Mouse (Mus musculus): ENCODE data around the gene Vmn2r98.
"Not testable (repeated sequence)": the region's sequence is repeated elsewhere in the genome, so short reads cannot be mapped to it uniquely, and the experiment has no call there.

Gene Vmn2r98

GRCm38 (mm10) chr17:19053160-19053559 lies at the start of gene Vmn2r98:
TSS of gene Vmn2r98 (plus strand) at chr17:19053460.
- not testable (repeated sequence) for DNase-seq

GRCm38 (mm10) chr17:19031441-19031840 lies 21.8 kb upstream of the Vmn2r98 start:
- not testable (repeated sequence) for DNase-seq

- no peak for DNase-seq
Measured at GRCm38 (mm10) chr17:19031962-19032361, 21.3 kb upstream of the Vmn2r98 start.

GRCm38 (mm10) chr17:19032721-19033120 lies 20.5 kb upstream of the Vmn2r98 start:
- no peak for DNase-seq

Measured in embryo, embryonic 11 days (tissue).